Mouse (Mus musculus) kidney, embryonic 14.5 days (tissue): Measurements from ENCODE around the gene Saa3. TPM values are rescaled to one million over a fixed set of nuclear protein-coding genes. Genes with fewer than 3 reads are reported as not detected.

Experiments
- ATAC-seq: fragments of 200-750 bp; cut with Nextera tagmentation; 2 replicates; pipeline ENCODE4 v1.8.0; 2017; ENCODE audit warnings: moderate number of reproducible peaks, mild to moderate bottlenecking, moderate TSS enrichment, moderate library complexity; ENCODE audit not compliant: low FRiP score, low TSS enrichment
- H3K27ac ChIP-seq: fragments of 300-500 bp; sonication (generic); 2 replicates; pipeline ENCODE4 v1.5.1; 2014; ENCODE audit warnings: low read depth, mild to moderate bottlenecking, low read length, moderate library complexity, mixed read lengths
- H3K27me3 ChIP-seq: fragments of 300-500 bp; sonication (generic); 2 replicates; pipeline ENCODE4 v1.6.1; 2014; ENCODE audit warnings: mild to moderate bottlenecking, low read length; ENCODE audit not compliant: control insufficient read depth, insufficient read depth
- H3K36me3 ChIP-seq: fragments of 300-500 bp; sonication (generic); 2 replicates; pipeline ENCODE4 v1.6.1; 2014; ENCODE audit warnings: low read length, mixed read lengths; ENCODE audit not compliant: control insufficient read depth, insufficient read depth
- H3K4me1 ChIP-seq: fragments of 300-500 bp; sonication (generic); 2 replicates; pipeline ENCODE4 v1.6.1; 2014; ENCODE audit warnings: low read length, mixed read lengths; ENCODE audit not compliant: control insufficient read depth, insufficient read depth
- H3K4me2 ChIP-seq: fragments of 300-500 bp; sonication (generic); replicated peaks from 2 replicates; pipeline ENCODE4 v1.6.1; 2014; ENCODE audit warnings: low read depth, mild to moderate bottlenecking, low read length
- H3K4me3 ChIP-seq: fragments of 300-500 bp; sonication (generic); 2 replicates; pipeline ENCODE4 v1.5.1; 2014; ENCODE audit warnings: mild to moderate bottlenecking, low read length
- H3K9ac ChIP-seq: fragments of 300-500 bp; sonication (generic); 2 replicates; pipeline ENCODE4 v1.6.1; 2014; ENCODE audit warnings: low read depth, mild to moderate bottlenecking, low read length, moderate library complexity
- H3K9me3 ChIP-seq: fragments of 300-500 bp; sonication (generic); 2 replicates; pipeline ENCODE4 v1.6.1; 2016; ENCODE audit warnings: low read length; ENCODE audit not compliant: control insufficient read depth
- whole genome bisulfite sequencing: fragments of 180-500 bp; shearing (Covaris S2); extraction: QIAGEN DNeasy Blood & Tissue Kit; methylation state at CpG from one replicate; pipeline ENCODE4 v1.1.7; 2014; 5-methylcytosine and 5-hydroxymethylcytosine counted together
- polyA plus RNA-seq: library from polyadenylated mRNA; unstranded; fragments of >200 nt; fragmentation: Nextera tagmentation; extraction: Ambion mirVana; gene quantifications from 2 replicates; pipeline ENCODE4 v1.2.1, GENCODE M21; 2014

The Saa3 gene
- polyA plus RNA-seq, 1 experiment from 2014 or later = not detected

DNA sequence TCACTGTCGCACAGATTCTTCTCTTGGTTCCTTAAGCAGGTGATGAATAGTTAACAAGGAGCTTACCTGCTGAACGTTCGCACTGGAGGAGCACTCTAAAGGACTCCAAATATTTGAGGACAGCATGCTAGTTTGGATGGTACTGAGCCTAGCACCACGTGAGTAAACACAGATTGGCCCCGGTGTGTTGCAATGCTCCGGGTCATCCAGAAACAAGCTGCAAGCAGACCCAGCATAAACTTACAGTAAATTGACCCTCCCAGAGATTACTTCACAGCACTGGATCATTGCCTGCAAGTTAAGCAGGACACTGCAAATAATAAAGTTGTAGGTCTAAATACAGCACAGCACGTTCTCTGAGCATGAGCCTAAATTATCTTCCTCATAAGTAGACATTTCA is 4.0 kb upstream of the Saa3 start:
- Histone ChIP-seq H3K27ac (no peak overlapping the region), H3K9me3 (no peaks in the 10 kb centered on the region), H3K36me3 (no peaks in the 10 kb centered on the region), H3K4me3 (no peak overlapping the region), H3K27me3 (no peaks in the 10 kb centered on the region), H3K4me2 (no peak overlapping the region), H3K9ac (no peak overlapping the region), H3K4me1 (0 out of 2 replicates have a peak, but pooled peaks cover 5% of the 10 kb centered on the region)
- WGBS = 88% methylated on average over 7 of the region's 7 CpGs
- no peak for ATAC-seq

DNA sequence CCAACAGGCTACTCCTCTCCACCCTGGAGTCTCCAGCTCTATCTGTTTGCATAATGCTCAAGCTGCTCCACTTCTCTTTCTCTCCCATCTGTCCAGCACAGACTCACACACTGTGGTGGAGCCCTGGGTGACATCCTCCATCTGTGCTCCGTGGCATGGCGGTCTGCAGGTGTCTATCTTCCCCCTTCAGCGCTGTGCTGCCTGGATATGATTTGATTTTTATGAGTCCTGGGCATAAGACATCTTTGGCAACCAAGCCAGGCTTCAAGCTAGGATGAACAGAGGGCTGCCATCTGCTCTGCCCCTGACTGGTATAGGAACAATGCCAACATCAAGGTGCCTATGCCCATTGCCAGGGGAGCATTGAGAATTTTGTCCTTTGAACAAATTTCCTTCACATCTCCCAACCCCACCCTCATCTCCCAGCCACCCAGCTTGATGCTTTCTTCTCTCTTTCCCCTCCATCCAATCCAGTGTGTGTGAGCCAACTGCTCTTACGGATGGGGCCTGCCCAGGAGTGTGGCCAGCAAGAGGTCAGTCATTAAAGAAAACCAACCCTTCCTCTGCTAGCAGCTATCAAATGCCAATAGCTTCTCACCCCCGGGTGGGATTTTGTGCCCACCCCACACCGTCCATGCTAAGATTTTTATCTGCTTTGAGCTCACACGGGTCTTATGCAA is 3.2 kb upstream of the Saa3 start:
- Histone ChIP-seq H3K9me3 (no peaks in the 10 kb centered on the region), H3K27ac (no peak overlapping the region), H3K4me2 (no peak overlapping the region), H3K4me1 (no peaks in the 10 kb centered on the region), H3K4me3 (no peak overlapping the region), H3K27me3 (no peaks in the 10 kb centered on the region), H3K9ac (no peak overlapping the region), H3K36me3 (no peaks in the 10 kb centered on the region)
- 84% methylated on average over 7 of the region's 7 CpGs for WGBS
- no peak for ATAC-seq

GRCm38 (mm10) chr7:46716897-46717296 is 1.4 kb upstream of the Saa3 start:
- no peak overlapping the region for H3K27ac ChIP-seq
- H3K4me3 ChIP-seq = no peak overlapping the region
- 40% methylated on average over 5 of the region's 5 CpGs for WGBS
- no peak overlapping the region for H3K9ac ChIP-seq
- no peak overlapping the region for H3K4me2 ChIP-seq
- no peaks in the 10 kb centered on the region for H3K4me1 ChIP-seq
- no peaks in the 10 kb centered on the region for H3K9me3 ChIP-seq
- no peak for ATAC-seq
- no peaks in the 10 kb centered on the region for H3K36me3 ChIP-seq
- no peaks in the 10 kb centered on the region for H3K27me3 ChIP-seq

DNA sequence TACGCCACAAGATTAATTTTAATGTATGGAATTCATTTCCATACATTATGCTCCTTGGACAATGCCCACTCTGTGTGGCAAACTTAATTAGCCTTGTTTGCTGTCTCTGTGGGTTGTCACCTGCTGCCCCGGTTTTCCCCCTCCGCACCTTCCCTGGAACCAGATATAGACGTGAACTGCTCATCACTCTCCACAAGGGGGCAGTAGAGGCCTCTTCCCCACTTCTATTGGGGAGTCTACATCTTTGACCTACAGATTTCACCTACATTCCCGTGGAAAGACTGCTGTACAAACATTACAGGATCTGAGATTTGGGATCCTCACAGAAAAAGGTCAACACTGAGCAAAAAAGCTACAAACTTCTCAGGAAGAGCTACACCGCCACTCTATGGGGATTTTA is 982 bp downstream of the Saa3 start:
- Histone ChIP-seq H3K36me3 (no peaks in the 10 kb centered on the region), H3K27me3 (no peaks in the 10 kb centered on the region)
- 33% methylated on average over 6 of the region's 6 CpGs for WGBS

GRCm38 (mm10) chr7:46712250-46712649 is 3.2 kb downstream of the Saa3 start:
- H3K4me1 ChIP-seq = 0 out of 2 replicates have a peak, but pooled peaks cover 3% of the 10 kb centered on the region
- ATAC-seq = no peak
- WGBS = 77% methylated on average over 6 of the region's 6 CpGs

More for the DNA sequence above, 982 bp downstream of the Saa3 start:
- no peak overlapping the region for H3K9ac ChIP-seq
- no peak for ATAC-seq
- no peak overlapping the region for H3K4me3 ChIP-seq
- H3K27ac ChIP-seq = no peak overlapping the region
- 0 out of 2 replicates have a peak, but pooled peaks cover 3% of the 10 kb centered on the region for H3K4me1 ChIP-seq
- no peaks in the 10 kb centered on the region for H3K9me3 ChIP-seq
- no peak overlapping the region for H3K4me2 ChIP-seq

DNA sequence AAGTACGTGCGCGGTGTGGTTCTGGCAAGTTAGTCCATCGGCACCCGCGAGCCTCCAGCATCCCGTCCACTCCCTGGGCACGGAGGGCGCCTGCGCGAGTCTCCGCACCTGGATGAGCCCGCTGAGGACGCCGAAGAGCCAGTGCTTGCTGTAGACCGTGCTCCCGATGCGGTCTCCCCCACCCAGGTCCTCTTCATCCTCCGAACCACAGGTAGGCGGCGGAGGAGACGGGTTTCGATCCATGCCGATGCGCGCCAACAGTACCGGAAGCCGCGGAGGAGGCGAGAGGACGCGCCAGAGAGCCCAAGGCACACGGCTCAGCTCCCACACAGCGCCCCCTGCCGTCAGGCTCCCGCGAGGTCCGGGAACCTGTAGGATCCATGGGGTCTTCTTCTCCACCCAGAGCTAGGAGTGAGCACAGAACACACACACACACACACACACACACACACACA is 5.1 kb downstream of the Saa3 start, which contains the start of gene Saal1:
Saal1 (minus strand) TSS at position 291 of the 455 bp plus-strand sequence.
- Histone ChIP-seq H3K36me3 (peaks cover 26% of the 10 kb centered on the region), H3K27ac (peak within 1 kb of the TSS; percentile 78), H3K4me1 (0 out of 2 replicates have a peak, but pooled peaks cover 3% of the 10 kb centered on the region), H3K27me3 (no peaks in the 10 kb centered on the region), H3K4me2 (peak within 1 kb of the TSS; percentile 52), H3K4me3 (peak within 1 kb of the TSS; percentile 91), H3K9me3 (no peaks in the 10 kb centered on the region), H3K9ac (peak within 1 kb of the TSS; percentile 89)
- 0% methylated on average over 38 of the region's 38 CpGs for WGBS
- ATAC-seq = peak; percentile 99

More at GRCm38 (mm10) chr7:46712250-46712649, 3.2 kb downstream of the Saa3 start:
- H3K4me3 ChIP-seq = no peak overlapping the region
- no peaks in the 10 kb centered on the region for H3K9me3 ChIP-seq
- H3K36me3 ChIP-seq = peaks cover 8% of the 10 kb centered on the region; the same call in 1 of the 2 replicates
- H3K27ac ChIP-seq = no peak overlapping the region
- H3K27me3 ChIP-seq = no peaks in the 10 kb centered on the region
- H3K4me2 ChIP-seq = no peak overlapping the region
- H3K9ac ChIP-seq = no peak overlapping the region

DNA sequence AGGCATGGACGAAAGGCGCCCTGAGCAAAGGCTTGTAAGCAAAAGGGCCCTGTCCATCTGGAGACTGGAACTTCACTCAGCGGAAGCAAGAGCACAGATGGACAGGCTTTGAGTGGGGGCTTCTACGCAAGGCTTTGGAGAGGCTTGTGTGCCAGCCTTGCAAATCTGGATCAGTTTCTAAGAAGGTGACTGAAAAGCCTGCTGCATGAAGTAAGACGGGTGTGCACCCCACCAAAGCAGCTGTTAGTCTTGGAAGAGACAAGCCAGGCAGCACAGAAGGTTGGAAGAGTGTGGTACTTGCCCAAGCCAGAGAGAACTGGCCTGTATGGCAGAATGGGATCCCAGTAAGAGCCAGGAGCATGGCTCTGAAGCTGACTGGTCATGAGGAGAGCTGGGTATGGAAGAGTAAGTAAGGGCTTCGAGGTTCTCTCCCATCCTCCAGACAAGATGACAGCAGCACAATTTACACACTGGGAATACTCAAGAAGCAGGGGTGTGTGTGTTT is 14.9 kb downstream of the Saa3 start:
- Histone ChIP-seq H3K4me2 (no peak overlapping the region), H3K27ac (no peak overlapping the region), H3K4me1 (no peaks in the 10 kb centered on the region), H3K4me3 (no peak overlapping the region), H3K9ac (no peak overlapping the region), H3K36me3 (peaks cover 90% of the 10 kb centered on the region), H3K27me3 (no peaks in the 10 kb centered on the region), H3K9me3 (no peaks in the 10 kb centered on the region)
- WGBS = 90% methylated on average over 6 of the region's 6 CpGs
- no peak for ATAC-seq

- H3K4me3 ChIP-seq = no peak overlapping the region
- 89% methylated on average over 1 of the region's 1 CpGs for WGBS
- no peak overlapping the region for H3K9ac ChIP-seq
- no peak for ATAC-seq
- H3K4me1 ChIP-seq = no peaks in the 10 kb centered on the region
- no peak overlapping the region for H3K4me2 ChIP-seq
- H3K36me3 ChIP-seq = peaks cover 71% of the 10 kb centered on the region
- no peaks in the 10 kb centered on the region for H3K9me3 ChIP-seq
- no peaks in the 10 kb centered on the region for H3K27me3 ChIP-seq
- no peak overlapping the region for H3K27ac ChIP-seq
These were observed 18.7 kb downstream of the Saa3 start for GRCm38 (mm10) chr7:46696754-46697153.

DNA sequence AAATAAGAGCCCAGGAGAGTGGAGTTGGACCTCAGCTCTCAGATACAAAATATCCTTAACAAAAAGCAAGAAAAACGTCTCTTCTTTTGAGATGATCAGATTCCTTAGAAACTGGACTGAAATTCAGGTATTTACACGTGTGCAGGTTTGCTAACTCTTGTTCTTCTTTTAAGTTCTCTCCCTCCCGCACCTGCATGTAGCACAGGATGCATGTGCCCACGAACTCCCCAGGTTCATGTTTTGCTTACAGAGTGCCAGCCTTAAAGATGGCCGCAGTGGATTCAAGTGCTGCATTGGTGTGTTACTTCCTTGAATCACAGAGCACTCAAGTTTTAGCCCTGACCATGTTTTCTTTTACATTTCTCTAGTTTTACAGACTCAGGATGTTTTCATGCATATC is 28.7 kb downstream of the Saa3 start:
- no peak overlapping the region for H3K9ac ChIP-seq
- no peak overlapping the region for H3K4me3 ChIP-seq
- H3K4me1 ChIP-seq = no peaks in the 10 kb centered on the region
- 91% methylated on average over 5 of the region's 5 CpGs for WGBS
- H3K27me3 ChIP-seq = no peaks in the 10 kb centered on the region
- no peak overlapping the region for H3K4me2 ChIP-seq
- H3K27ac ChIP-seq = no peak overlapping the region
- H3K9me3 ChIP-seq = no peaks in the 10 kb centered on the region
- H3K36me3 ChIP-seq = peaks cover 34% of the 10 kb centered on the region
- ATAC-seq = no peak
